Comparison of ENCODE assay signal across 34 mouse cellular contexts in the genomic region with DNA sequence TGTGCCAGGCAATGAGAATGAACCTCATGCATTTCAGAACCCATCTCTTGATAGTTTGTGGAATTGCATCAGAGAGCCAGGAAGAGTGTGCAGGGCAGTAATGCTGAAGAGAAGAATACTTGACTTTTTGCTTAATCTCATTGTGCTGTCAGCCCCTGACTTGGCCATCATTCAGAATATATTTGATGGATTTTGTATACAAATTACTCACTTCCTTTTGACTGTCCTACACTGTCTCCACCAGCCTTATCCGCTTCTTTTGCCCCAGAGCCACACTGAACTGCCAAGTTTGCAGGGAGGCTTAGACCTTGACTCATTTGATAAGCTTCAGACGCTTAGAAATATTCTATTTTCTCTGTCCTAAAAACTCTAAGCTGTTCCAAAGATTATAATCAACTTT.
A peak's percentile ranks its signal among the peaks of the same experiment; 100 is the strongest.
DNase-seq lines count a peak whose midpoint lies in the region; ATAC-seq and TF ChIP-seq lines count a peak whose summit lies in the region.
"Had no signal": no experiment of that assay in that cellular context is flagged by ENCODE, and none has a peak within 500 bp of the region (broad histone marks: within the 10 kb centered on the region; RNA-seq: fewer than 3 reads in every experiment).

No protein-coding gene starts in this region.

- H3K9ac ChIP-seq in MEL (ENCODE audit: control insufficient read depth, low read depth, low read length, poor library complexity, severe bottlenecking): no peak overlapping the region
- H3K9ac ChIP-seq: embryonic facial prominence, embryonic 12.5 days; heart, embryonic 13.5 days; hindbrain, embryonic 15.5 days; kidney, embryonic 15.5 days; limb, embryonic 12.5 days; liver, embryonic 12.5 days; liver, postnatal 0 days; midbrain, embryonic 15.5 days had no signal

- no peaks in the 10 kb centered on the region for H3K79me2 ChIP-seq in MEL (ENCODE audit: control insufficient read depth, insufficient read depth, low read length, poor library complexity)

- no peaks in the 10 kb centered on the region for H3K9me3 ChIP-seq in MEL (replicated peaks; ENCODE audit: insufficient read depth, low read length)
- H3K9me3 ChIP-seq: embryonic facial prominence, embryonic 12.5 days; heart, embryonic 13.5 days; hindbrain, embryonic 10.5 days; hindbrain, embryonic 15.5 days; kidney, embryonic 15.5 days; limb, embryonic 12.5 days; liver, embryonic 12.5 days; midbrain, embryonic 10.5 days; midbrain, embryonic 15.5 days had no signal

- H3K4me3 ChIP-seq in layer of hippocampus, adult 2 months: no peak overlapping the region
- no peak overlapping the region for H3K4me3 ChIP-seq in MEL (ENCODE audit: control insufficient read depth in 1 of 2, insufficient read depth in 1 of 2, low read depth in 2 of 2, low read length in 2 of 2)
- H3K4me3 ChIP-seq: embryonic facial prominence, embryonic 12.5 days; heart, embryonic 13.5 days; hindbrain, embryonic 10.5 days; hindbrain, embryonic 15.5 days; kidney, embryonic 15.5 days; limb, embryonic 12.5 days; liver, embryonic 12.5 days; midbrain, embryonic 10.5 days; midbrain, embryonic 15.5 days had no signal

- TF ChIP-seq POLR2A in MEL (IDR thresholded peaks at IDR 0.05; ENCODE audit: control insufficient read depth in 1 of 2, insufficient read depth in 1 of 2, low read depth in 1 of 2, low read length in 2 of 2, poor library complexity in 1 of 2): no peak

- H3K27me3 ChIP-seq in MEL (ENCODE audit: control insufficient read depth in 1 of 2, insufficient read depth in 2 of 2, low read length in 2 of 2): no peaks in the 10 kb centered on the region
- H3K27me3 ChIP-seq: embryonic facial prominence, embryonic 12.5 days; heart, embryonic 13.5 days; hindbrain, embryonic 15.5 days; kidney, embryonic 15.5 days; limb, embryonic 12.5 days; liver, embryonic 12.5 days; midbrain, embryonic 15.5 days had no signal

- no peak for TF ChIP-seq CTCF in layer of hippocampus, adult 2 months (conservative IDR thresholded peaks at IDR 0.05)
- no peak for TF ChIP-seq CTCF in MEL (IDR thresholded peaks at IDR 0.05 in 2 of 3, conservative IDR thresholded peaks at IDR 0.05 in 1 of 3; ENCODE audit: control insufficient read depth in 1 of 3, insufficient read depth in 1 of 3, low read depth in 2 of 3, low read length in 3 of 3, poor library complexity in 1 of 3, severe bottlenecking in 1 of 3)

- peaks cover 0 to 7% of the 10 kb centered on the region in 2 experiments; a peak in 2 of 4 replicates for H3K36me3 ChIP-seq in MEL (ENCODE audit: control insufficient read depth in 1 of 2, insufficient read depth in 2 of 2, low read length in 2 of 2)
- H3K36me3 ChIP-seq: embryonic facial prominence, embryonic 12.5 days; heart, embryonic 13.5 days; hindbrain, embryonic 10.5 days; hindbrain, embryonic 15.5 days; kidney, embryonic 15.5 days; limb, embryonic 12.5 days; liver, embryonic 12.5 days; midbrain, embryonic 10.5 days; midbrain, embryonic 15.5 days had no signal

- DNase-seq in adrenal gland, adult 2 months: peak; percentile 25
- DNase-seq in adrenal gland, adult 18-20 months (ENCODE audit: low spot score in 2 of 2): no peak
- DNase-seq in layer of hippocampus, adult 2 months (ENCODE audit: low spot score in 2 of 2): no peak
- DNase-seq in layer of hippocampus, adult 11-12 months (ENCODE audit: low spot score): no peak
- DNase-seq in MEL (ENCODE audit: low read depth, low spot score): peak; percentile 40
- DNase-seq in kidney, adult 18-20 months: no peak
- DNase-seq in gastrocnemius, adult 8-10 months (ENCODE audit: low spot score in 2 of 2): no peak
- DNase-seq: cerebellum, adult 8-10 months; cerebellum, postnatal 36 days; embryo, embryonic 11 days; gastrocnemius, postnatal 25 days; heart, adult 18-20 months; heart, postnatal 14 days; kidney, adult 11 months; kidney, postnatal 4 days; layer of hippocampus, adult 9-11 months; liver, postnatal 0 days; thymus, adult 2 months; thymus, postnatal 4 days had no signal

- H3K4me1 ChIP-seq in MEL (ENCODE audit: control insufficient read depth in 1 of 2, insufficient read depth in 2 of 2, low read length in 2 of 2): peaks cover 4 to 9% of the 10 kb centered on the region in 2 experiments; a peak in 3 of 4 replicates
- H3K4me1 ChIP-seq: embryonic facial prominence, embryonic 12.5 days; heart, embryonic 13.5 days; hindbrain, embryonic 10.5 days; hindbrain, embryonic 15.5 days; kidney, embryonic 15.5 days; limb, embryonic 12.5 days; liver, embryonic 12.5 days; midbrain, embryonic 10.5 days; midbrain, embryonic 15.5 days had no signal

- peak; percentile 59; the same call in 1 of the 2 replicates for ATAC-seq in megakaryocyte progenitor cell, adult 5-6 weeks (replicated peaks; ENCODE audit: poor library complexity)
- ATAC-seq: activated CD4-positive, CD25-positive, alpha-beta regulatory T cell, adult 4 months; forebrain, embryonic 14.5 days; inflammation-experienced regulatory T-cells, adult 6 months; liver, embryonic 12.5 days; liver, postnatal 0 days; lung, postnatal 0 days; midbrain, embryonic 15.5 days had no signal

- no peak; a peak in 1 of 4 replicates for TF ChIP-seq EP300 in MEL (IDR thresholded peaks at IDR 0.05; ENCODE audit: low read depth in 1 of 2, low read length in 2 of 2)

- no peak for TF ChIP-seq RAD21 in MEL (IDR thresholded peaks at IDR 0.05; ENCODE audit: low read depth, low read length)

- H3K27ac ChIP-seq in layer of hippocampus, adult 2 months: peak overlapping the region; percentile 87
- H3K27ac ChIP-seq in MEL (ENCODE audit: control insufficient read depth, low read depth, low read length): no peak overlapping the region
- H3K27ac ChIP-seq: embryonic facial prominence, embryonic 12.5 days; heart, embryonic 13.5 days; hindbrain, embryonic 10.5 days; hindbrain, embryonic 15.5 days; kidney, embryonic 15.5 days; limb, embryonic 12.5 days; liver, embryonic 12.5 days; macrophage; midbrain, embryonic 10.5 days; midbrain, embryonic 15.5 days had no signal

TF ChIP-seq in MEL, 35 proteins besides CTCF, POLR2A, EP300 and RAD21:
- no peak for TF ChIP-seq MEF2A (IDR thresholded peaks at IDR 0.05; ENCODE audit: extremely low read depth, insufficient replicate concordance, low read depth, low read length, poor library complexity, severe bottlenecking)
- no peak for TF ChIP-seq ELF1 (IDR thresholded peaks at IDR 0.05; ENCODE audit: low read depth, low read length)
- no peak for TF ChIP-seq ZNF384 (IDR thresholded peaks at IDR 0.05; ENCODE audit: low read depth, low read length)
- TF ChIP-seq GATA1 (IDR thresholded peaks at IDR 0.05; ENCODE audit: low read depth, low read length): no peak
- no peak for TF ChIP-seq CHD1 (IDR thresholded peaks at IDR 0.05; ENCODE audit: low read depth, low read length)
- no peak for TF ChIP-seq MYB (IDR thresholded peaks at IDR 0.05; ENCODE audit: low read depth, low read length)
- TF ChIP-seq CHD2 (IDR thresholded peaks at IDR 0.05; ENCODE audit: low read length): no peak

Comparison
In these comparisons a context has a peak if more than half of its experiments do, and no peak if none do; other contexts are left out.
1. DNase-seq: peak in adrenal gland, adult 2 months (single experiment) and MEL (single experiment); none in adrenal gland, adult 18-20 months (0 of 2), layer of hippocampus, adult 2 months (0 of 2), layer of hippocampus, adult 11-12 months (single experiment), kidney, adult 18-20 months (single experiment) and gastrocnemius, adult 8-10 months (0 of 2).